Mouse (Mus musculus) kidney, adult 2 months (tissue): ENCODE results near the gene Rasal1.

ENCODE experiments used
- CTCF ChIP-seq: fragments of 200-500 bp; conservative IDR thresholded peaks from 2 replicates; pipeline ENCODE4 v1.5.1; 2011; ENCODE audit warnings: low read depth, mild to moderate bottlenecking, control low read depth, low read length, moderate library complexity, mixed read lengths; ENCODE audit not compliant: insufficient read depth, insufficient read length
- POLR2A ChIP-seq: fragments of 200-500 bp; IDR thresholded peaks from one replicate; pipeline ENCODE4 v1.6.1; 2011; ENCODE audit warnings: low read depth, low read length, control low read depth

GRCm38 (mm10) chr5:120649938-120650337 lies 1.3 kb downstream of the Rasal1 start:
- TF ChIP-seq POLR2A, result no peak
- no peak for TF ChIP-seq CTCF
